Mouse (Mus musculus) embryonic fibroblast, embryonic 13.5 days (primary cell): Measurements from ENCODE around the gene Olfr287.

Experiments
- CTCF ChIP-seq: IDR thresholded peaks from 2 replicates; pipeline ENCODE4 v1.5.1; 2011; ENCODE audit warnings: mild to moderate bottlenecking, control low read depth, low read length, moderate library complexity, borderline replicate concordance; ENCODE audit not compliant: insufficient read depth
- POLR2A ChIP-seq: IDR thresholded peaks from 2 replicates; pipeline ENCODE4 v1.6.1; 2011; ENCODE audit warnings: low read depth, mild to moderate bottlenecking, control low read depth, low read length, moderate library complexity

- TF ChIP-seq CTCF (peak; percentile 80), POLR2A (no peak; the same call in 1 of the 2 replicates)
Measured at GRCm38 (mm10) chr15:98181132-98181711, 39.6 kb downstream of the Olfr287 start.
